Mouse (Mus musculus) heart, postnatal 36 days (tissue): ENCODE measurements around the gene Pianp. TPM values are rescaled to one million over a fixed set of nuclear protein-coding genes. Genes with fewer than 3 reads are reported as not detected.

Source experiments
- total RNA-seq, 2 experiments: library from RNA; stranded (reverse); gene quantifications; 2 replicates each; pipeline ENCODE4 v1.2.3; 2021

Gene Pianp
- total RNA-seq, 2 experiments from 2014 or later, result 0.81 to 1.0 TPM

Other genes starting within 250 kb of the Pianp start
- under 1 TPM in 1 of 2 experiments, not detected in 1; 0.41 TPM for gene Gm45234, start 240.7 kb upstream of the Pianp start, total RNA-seq
- gene Atn1, start 240.2 kb upstream of the Pianp start, total RNA-seq, result 10 to 100 TPM; 41.0 to 46.4 TPM
- gene Eno2, start 227.0 kb upstream of the Pianp start, total RNA-seq, result 1 to 10 TPM; 2.2 to 2.9 TPM
- gene Lrrc23, start 217.0 kb upstream of the Pianp start, total RNA-seq, result not detected
- 1 to 10 TPM; 3.6 to 4.9 TPM for gene Spsb2, start 188.0 kb upstream of the Pianp start, total RNA-seq
- gene Tpi1, start 182.4 kb upstream of the Pianp start, total RNA-seq, result 100 to 1,000 TPM; 830 to 887 TPM
- 10 to 100 TPM; 74.0 to 85.5 TPM for gene Usp5, start 167.2 kb upstream of the Pianp start, total RNA-seq
- gene Cdca3, start 167.1 kb upstream of the Pianp start, total RNA-seq, result under 1 TPM; 0.49 to 0.83 TPM
- 1 to 10 TPM; 5.1 to 5.9 TPM for gene Gnb3, start 156.4 kb upstream of the Pianp start, total RNA-seq
- 10 to 100 TPM; 10.7 to 11.6 TPM for gene P3h3, start 138.9 kb upstream of the Pianp start, total RNA-seq
- under 1 TPM; 0.72 to 0.98 TPM for gene Gpr162, start 132.7 kb upstream of the Pianp start, total RNA-seq
- gene Cd4, start 108.5 kb upstream of the Pianp start, total RNA-seq, result under 1 TPM; 0.72 to 0.76 TPM
- gene Lag3, start 85.0 kb upstream of the Pianp start, total RNA-seq, result under 1 TPM; 0.19 to 0.43 TPM
- 100 to 1,000 TPM; 192 to 194 TPM for gene Ptms, start 76.6 kb upstream of the Pianp start, total RNA-seq
- 100 to 1,000 TPM; 195 to 197 TPM for gene Mlf2, start 65.3 kb upstream of the Pianp start, total RNA-seq
- gene Cops7a, start 31.2 kb upstream of the Pianp start, total RNA-seq, result 10 to 100 TPM; 93.6 to 98.8 TPM
- 10 to 100 TPM; 19.6 to 21.6 TPM for gene Zfp384, start 12.5 kb downstream of the Pianp start, total RNA-seq
- gene Ing4, start 43.1 kb downstream of the Pianp start, total RNA-seq, result 10 to 100 TPM; 30.5 to 34.4 TPM
- gene Acrbp, start 53.0 kb downstream of the Pianp start, total RNA-seq, result 1 to 10 TPM; 1.7 to 2.1 TPM
- under 1 TPM in 1 of 2 experiments, not detected in 1; 0.24 TPM for gene Lpar5, start 71.2 kb downstream of the Pianp start, total RNA-seq
- gene Chd4, start 99.3 kb downstream of the Pianp start, total RNA-seq, result 100 to 1,000 TPM; 118 to 127 TPM
- 10 to 100 TPM; 20.3 to 21.0 TPM for gene Nop2, start 135.2 kb downstream of the Pianp start, total RNA-seq
- gene Iffo1, start 148.5 kb downstream of the Pianp start, total RNA-seq, result 1 to 10 TPM; 6.6 to 9.4 TPM
- gene Gapdh, start 169.8 kb downstream of the Pianp start, total RNA-seq, result 1,000 to 10,000 TPM; 4,473 to 4,723 TPM
- gene Ncapd2, start 195.0 kb downstream of the Pianp start, total RNA-seq, result 10 to 100 TPM; 20.8 to 25.3 TPM
- 100 to 1,000 TPM; 308 to 334 TPM for gene Mrpl51, start 195.1 kb downstream of the Pianp start, total RNA-seq
- gene Vamp1, start 218.9 kb downstream of the Pianp start, total RNA-seq, result 1 to 10 TPM; 5.0 to 6.5 TPM
- gene Tapbpl, start 235.2 kb downstream of the Pianp start, total RNA-seq, result 1 to 10 TPM; 4.4 to 5.1 TPM
- gene Cd27, start 240.3 kb downstream of the Pianp start, total RNA-seq, result under 1 TPM in 1 of 2 experiments, not detected in 1; 0.49 TPM